Mouse (Mus musculus) bone marrow macrophage, adult 2 months (primary cell): ENCODE measurements at regions not wholly inside any gene's neighbourhood (a gene's known extent, or its start where the extent isn't known, plus 50 kb on each side); places are given as distances from the start of the nearest gene placed in this dataset.

Experiments used
- H3K27ac ChIP-seq: 2 replicates; pipeline ENCODE4 v1.5.1; 2012; ENCODE audit warnings: low read depth, low read length; ENCODE audit not compliant: insufficient read depth
- H3K4me1 ChIP-seq: 2 replicates; pipeline ENCODE4 v1.6.1; 2012; ENCODE audit warnings: low read length; ENCODE audit not compliant: control insufficient read depth, insufficient read depth
- H3K4me3 ChIP-seq: 2 replicates; pipeline ENCODE4 v1.5.1; 2012; ENCODE audit warnings: mild to moderate bottlenecking, low read length, moderate library complexity; ENCODE audit not compliant: insufficient read depth
- CTCF ChIP-seq: IDR thresholded peaks from 2 replicates; pipeline ENCODE4 v1.5.1; 2012; ENCODE audit warnings: low read depth, mild to moderate bottlenecking, low read length, moderate library complexity
- POLR2A ChIP-seq: IDR thresholded peaks from 2 replicates; pipeline ENCODE4 v1.6.1; 2012; ENCODE audit warnings: mild to moderate bottlenecking, low read depth, low read length, borderline replicate concordance

DNA sequence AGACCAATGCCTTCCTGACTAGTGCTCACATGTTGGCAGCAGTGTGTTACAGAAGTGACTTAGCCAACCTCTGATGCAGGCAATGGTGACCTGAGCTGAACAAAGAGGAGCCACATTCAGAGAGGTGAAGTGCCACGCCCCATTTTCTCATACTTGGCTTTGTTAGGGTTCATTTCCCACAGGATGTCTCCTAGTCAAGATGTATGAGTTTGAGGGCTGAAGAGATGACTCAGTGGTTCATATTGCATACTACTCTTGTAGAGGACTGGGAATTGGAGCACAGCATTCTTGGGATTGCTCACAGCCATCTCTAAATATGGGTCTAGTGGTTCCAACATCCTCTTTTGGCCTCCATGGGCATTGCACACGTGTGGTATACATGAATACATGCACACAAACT is 478.9 kb upstream of the Sox9 start:
- no peak for TF ChIP-seq CTCF
- no peak for TF ChIP-seq POLR2A
- no peak overlapping the region for H3K27ac ChIP-seq
- H3K4me3 ChIP-seq, result no peak overlapping the region
- H3K4me1 ChIP-seq, result no peaks in the 10 kb centered on the region

GRCm38 (mm10) chr11:112325850-112326249 is 456.2 kb upstream of the Sox9 start:
- no peak for TF ChIP-seq POLR2A
- Histone ChIP-seq H3K4me3 (no peak overlapping the region), H3K4me1 (no peaks in the 10 kb centered on the region), H3K27ac (no peak overlapping the region)

DNA sequence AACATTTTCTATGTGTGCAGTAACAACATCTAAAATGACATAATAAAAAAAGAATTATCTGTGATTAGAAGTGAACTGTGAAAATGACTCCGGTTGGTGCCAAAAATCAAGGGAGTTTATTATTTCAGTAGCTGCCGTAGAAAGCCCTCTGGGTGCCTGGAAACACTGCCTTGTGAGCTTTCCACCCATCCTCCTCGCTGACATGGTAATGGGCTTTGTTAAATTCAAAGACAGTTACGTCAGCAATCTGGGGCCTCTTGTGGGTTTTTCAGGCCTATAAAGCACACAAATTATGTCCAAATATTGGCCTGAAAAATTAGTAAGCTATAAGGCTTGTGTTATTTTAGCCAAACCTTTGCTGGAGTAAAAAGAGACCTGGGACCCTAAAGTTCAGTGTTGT is 454.4 kb upstream of the Sox9 start:
- Histone ChIP-seq H3K27ac (no peak overlapping the region), H3K4me3 (no peak overlapping the region), H3K4me1 (no peaks in the 10 kb centered on the region)
- TF ChIP-seq CTCF, result no peak
- TF ChIP-seq POLR2A, result no peak

DNA sequence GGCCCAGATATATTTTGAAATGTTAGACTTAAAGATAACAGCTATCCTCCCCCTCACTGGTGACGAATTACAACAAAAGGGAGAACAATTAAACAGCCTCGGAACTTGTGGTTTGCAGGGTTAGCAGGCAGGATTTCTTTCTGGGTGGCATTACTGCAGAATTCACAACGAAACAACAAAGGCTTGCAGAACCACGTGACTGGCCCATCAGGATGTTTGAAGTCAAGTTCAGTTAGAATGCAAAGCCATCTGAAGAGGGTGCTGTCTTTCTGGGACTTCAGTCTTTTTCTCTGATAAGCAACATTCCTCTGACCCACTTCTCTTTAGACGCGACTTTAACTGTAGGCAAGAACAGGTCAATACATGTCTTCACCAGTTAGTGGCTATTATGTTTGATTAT is 436.9 kb upstream of the Sox9 start:
- TF ChIP-seq CTCF (no peak), POLR2A (no peak)
- Histone ChIP-seq H3K4me3 (no peak overlapping the region), H3K27ac (no peak overlapping the region), H3K4me1 (no peaks in the 10 kb centered on the region)

DNA sequence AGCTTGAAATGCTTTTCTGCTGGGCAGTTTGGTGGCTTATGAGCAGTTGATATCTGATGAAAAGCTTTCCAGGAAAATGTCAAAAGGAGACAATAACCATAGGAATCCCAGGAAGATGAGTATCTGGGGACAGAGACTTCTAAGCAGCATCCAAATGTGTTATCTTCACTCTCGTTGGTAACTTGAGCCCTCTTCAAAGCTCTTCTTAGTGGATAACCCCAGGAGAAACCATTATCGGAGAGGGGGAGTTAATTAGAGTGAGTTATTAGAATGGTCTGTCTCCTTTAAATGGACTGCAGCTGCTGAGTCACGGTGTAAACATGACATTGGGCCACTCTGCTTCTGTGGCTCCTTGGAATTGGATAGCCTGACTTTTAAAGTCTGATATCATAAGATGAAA is 436.4 kb upstream of the Sox9 start:
- no peak overlapping the region for H3K27ac ChIP-seq
- no peak overlapping the region for H3K4me3 ChIP-seq
- no peaks in the 10 kb centered on the region for H3K4me1 ChIP-seq
- TF ChIP-seq POLR2A (no peak), CTCF (no peak)

GRCm38 (mm10) chr11:112346089-112346488 is 435.9 kb upstream of the Sox9 start:
- Histone ChIP-seq H3K4me3 (no peak overlapping the region), H3K27ac (no peak overlapping the region), H3K4me1 (no peaks in the 10 kb centered on the region)
- TF ChIP-seq POLR2A (no peak), CTCF (no peak)

DNA sequence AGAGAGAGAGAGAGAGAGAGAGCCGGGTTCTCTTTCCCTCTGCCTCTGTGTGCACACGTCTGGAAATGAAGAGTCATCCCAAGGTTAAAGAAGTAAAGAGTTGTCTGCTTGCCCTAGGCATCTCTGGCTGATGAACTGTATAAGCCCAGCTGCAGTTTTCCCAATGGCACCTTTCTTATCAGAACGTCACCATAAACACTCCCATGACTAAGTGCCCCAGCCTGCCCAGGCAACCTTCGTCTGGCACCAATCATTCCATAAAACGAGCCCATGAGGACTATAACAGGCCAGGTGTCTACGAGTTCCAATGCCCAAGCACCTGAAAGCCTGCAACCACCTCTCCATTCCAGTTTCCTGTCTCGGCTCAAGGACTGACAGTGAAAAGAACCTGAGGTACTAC is 435.5 kb upstream of the Sox9 start:
- Histone ChIP-seq H3K27ac (no peak overlapping the region), H3K4me3 (no peak overlapping the region), H3K4me1 (no peaks in the 10 kb centered on the region)
- TF ChIP-seq POLR2A (no peak), CTCF (no peak)

GRCm38 (mm10) chr11:112355311-112355710 is 426.7 kb upstream of the Sox9 start:
- Histone ChIP-seq H3K4me1 (no peaks in the 10 kb centered on the region), H3K4me3 (no peak overlapping the region), H3K27ac (no peak overlapping the region)
- no peak for TF ChIP-seq POLR2A
- no peak for TF ChIP-seq CTCF

GRCm38 (mm10) chr11:112366715-112367114 is 415.3 kb upstream of the Sox9 start:
- no peaks in the 10 kb centered on the region for H3K4me1 ChIP-seq
- H3K4me3 ChIP-seq, result no peak overlapping the region
- TF ChIP-seq CTCF, result no peak
- TF ChIP-seq POLR2A, result no peak
- H3K27ac ChIP-seq, result no peak overlapping the region

- Histone ChIP-seq H3K27ac (no peak overlapping the region), H3K4me3 (no peak overlapping the region), H3K4me1 (no peaks in the 10 kb centered on the region)
- no peak for TF ChIP-seq CTCF
- TF ChIP-seq POLR2A, result no peak
These were observed 411.1 kb upstream of the Sox9 start for GRCm38 (mm10) chr11:112370941-112371340.

DNA sequence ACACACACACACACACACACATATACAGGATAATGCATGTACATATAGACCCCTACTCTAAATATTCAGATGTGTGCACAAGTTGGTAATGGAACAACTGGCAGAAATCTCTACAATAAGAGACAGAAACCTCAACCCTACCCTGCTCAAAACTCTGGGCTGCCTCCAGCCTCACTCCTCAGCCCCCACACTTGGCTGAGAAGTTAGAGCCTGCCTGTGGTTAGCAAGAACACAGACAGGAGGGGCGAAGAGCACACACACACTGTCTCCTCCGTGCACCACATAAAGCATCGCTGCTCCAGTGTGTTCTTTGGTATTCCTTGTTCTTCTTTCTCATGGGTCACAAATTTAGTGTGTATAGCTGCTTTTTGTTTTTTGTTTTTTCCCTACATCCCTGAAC is 382.0 kb upstream of the Sox9 start:
- Histone ChIP-seq H3K4me1 (no peaks in the 10 kb centered on the region), H3K4me3 (no peak overlapping the region), H3K27ac (no peak overlapping the region)
- TF ChIP-seq CTCF, result no peak
- no peak for TF ChIP-seq POLR2A
